Mouse (Mus musculus) layer of hippocampus, postnatal 14 days (tissue): Measurements from ENCODE around the gene Tchh. TPM values are rescaled to one million over a fixed set of nuclear protein-coding genes. Genes with fewer than 3 reads are reported as not detected.
"Not testable (repeated sequence)": the region's sequence is repeated elsewhere in the genome, so short reads cannot be mapped to it uniquely, and the experiment has no call there.

Experiments
- DNase-seq, 2 experiments: peaks; one replicate each; pipeline ENCODE4 v3.0.0; 2021 to 2022; ENCODE audit warnings: low spot score in 2 of 2, mixed read lengths in 1 of 2
- microRNA-seq, 2 experiments: library from miRNA; unstranded; fragments of <30 nt; microRNA quantifications; one replicate each; pipeline ENCODE4 v1.2.0; 2021
- total RNA-seq, 2 experiments: library from RNA; stranded (reverse); gene quantifications; 2 replicates each; pipeline ENCODE4 v1.2.3; 2021

Gene Tchh
- total RNA-seq, 2 experiments from 2014 or later = 0.90 to 1.0 TPM

- no peak for DNase-seq
Measured at GRCm38 (mm10) chr3:93492176-93492575, 50.0 kb downstream of the Tchh start.

GRCm38 (mm10) chr3:93493992-93494391 lies 51.9 kb downstream of the Tchh start:
- DNase-seq = peak; percentile 34 to 64

GRCm38 (mm10) chr3:93494774-93495173 lies 52.6 kb downstream of the Tchh start:
- not testable (repeated sequence) for DNase-seq

GRCm38 (mm10) chr3:93497131-93497530 lies 55.0 kb downstream of the Tchh start:
- no peak for DNase-seq

Small RNA genes lying within 50 kb of the gene (microRNA-seq; reads per million reads assigned to microRNA genes)
- gene Gm22752 = 0 reads per million in 2 experiments

Other genes with a start within 250 kb of the Tchh start
- gene Flg2, start 245.1 kb upstream of the Tchh start, total RNA-seq = not detected
- not detected for gene Flg, start 168.8 kb upstream of the Tchh start, total RNA-seq
- not detected for gene Hrnr, start 122.6 kb upstream of the Tchh start, total RNA-seq
- gene Rptn, start 48.6 kb upstream of the Tchh start, total RNA-seq = not detected
- not detected for gene Tchhl1, start 26.4 kb downstream of the Tchh start, total RNA-seq
- 10 to 100 TPM; 11.8 to 17.4 TPM for gene S100a11, start 78.2 kb downstream of the Tchh start, total RNA-seq
- 10 to 100 TPM; 31.1 to 34.9 TPM for gene S100a10, start 112.8 kb downstream of the Tchh start, total RNA-seq
- not detected for gene Tdpoz2, start 210.4 kb downstream of the Tchh start, total RNA-seq
- gene Tdpoz1, start 234.0 kb downstream of the Tchh start, total RNA-seq = not detected